Mouse (Mus musculus): Measurements from ENCODE around the gene Prdm1.

Prdm1 gene

DNA sequence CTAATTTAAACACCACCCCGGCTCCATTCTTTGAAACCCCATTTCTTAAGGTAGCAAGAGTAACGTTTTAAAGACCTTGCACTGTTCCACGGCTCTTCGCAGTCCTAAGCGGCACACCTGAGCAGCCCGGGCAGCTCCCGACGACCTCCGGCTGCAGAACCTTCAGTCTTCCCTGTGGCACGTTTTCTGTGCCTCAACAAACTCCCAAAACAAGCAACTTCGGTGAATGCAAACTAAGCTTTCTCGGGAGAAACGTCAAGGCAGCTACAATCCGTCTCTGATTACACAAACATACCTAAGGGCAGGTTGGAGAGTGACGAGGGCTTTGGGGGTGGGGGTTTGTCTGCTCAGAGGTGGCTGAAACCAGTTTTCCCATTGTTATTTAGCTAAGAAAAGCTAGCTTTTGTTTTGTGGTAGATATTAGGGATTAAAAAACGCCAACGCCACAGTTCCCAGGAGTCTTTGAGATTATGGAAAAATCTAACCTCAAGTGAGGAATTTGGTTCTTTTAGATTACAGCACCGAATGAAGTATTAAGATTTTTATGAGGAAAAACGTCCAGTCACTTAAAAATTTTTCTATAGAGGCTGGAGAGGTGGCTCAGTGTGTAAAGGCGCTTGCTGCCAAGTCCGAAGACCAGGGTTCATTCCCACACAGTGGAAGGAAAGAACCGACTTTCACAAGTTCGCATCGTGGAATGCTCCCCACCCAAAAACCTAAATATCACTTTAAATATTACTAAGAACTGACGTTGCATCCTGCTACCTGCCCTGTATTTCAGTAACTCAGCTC, at the start of gene Prdm1:
Prdm1 (minus strand) TSS at position 211 of the 792 bp plus-strand sequence.
- no peak for DNase-seq (ENCODE audit: low read depth, low spot score)

DNA sequence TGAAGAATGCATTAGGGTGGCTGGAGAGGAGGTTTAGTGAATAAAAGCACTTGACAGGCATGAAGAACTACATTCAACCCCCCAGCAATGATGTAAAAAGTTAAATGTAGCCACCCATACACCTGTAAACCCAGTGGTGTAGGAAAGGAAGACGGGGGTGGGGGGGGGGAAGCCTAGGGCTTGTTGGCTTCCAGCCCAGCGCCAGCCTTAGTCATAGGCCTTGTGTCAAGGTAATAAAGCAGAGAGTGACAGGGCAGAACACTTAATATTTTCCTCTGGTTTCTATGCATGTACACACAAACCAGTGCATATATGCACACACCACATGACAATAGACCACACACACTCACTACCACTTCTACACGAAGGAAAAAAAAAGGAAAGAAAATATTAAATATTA, 37.7 kb upstream of the Prdm1 start:
- no peak for DNase-seq (ENCODE audit: low read depth, low spot score)

DNA sequence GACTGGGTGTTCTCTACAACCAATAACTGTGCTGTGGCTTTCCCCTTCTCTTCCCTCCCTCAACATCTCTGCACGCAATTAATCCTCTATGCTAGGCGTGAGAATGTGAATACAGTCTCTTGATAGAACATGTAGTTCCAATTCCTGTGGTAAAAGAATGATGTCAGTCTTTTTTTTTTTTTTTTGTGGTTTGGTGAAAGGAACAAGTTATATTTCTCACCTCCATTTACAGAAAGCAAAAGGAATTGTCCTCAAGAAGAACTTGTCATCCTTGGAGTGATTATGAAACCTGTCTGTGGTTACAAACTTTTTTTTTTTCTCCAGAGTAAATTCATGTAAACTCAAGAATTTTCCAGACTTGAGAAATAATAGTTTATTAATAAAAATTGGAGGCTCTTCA, 36.8 kb upstream of the Prdm1 start:
- no peak for DNase-seq (ENCODE audit: low read depth, low spot score)

DNA sequence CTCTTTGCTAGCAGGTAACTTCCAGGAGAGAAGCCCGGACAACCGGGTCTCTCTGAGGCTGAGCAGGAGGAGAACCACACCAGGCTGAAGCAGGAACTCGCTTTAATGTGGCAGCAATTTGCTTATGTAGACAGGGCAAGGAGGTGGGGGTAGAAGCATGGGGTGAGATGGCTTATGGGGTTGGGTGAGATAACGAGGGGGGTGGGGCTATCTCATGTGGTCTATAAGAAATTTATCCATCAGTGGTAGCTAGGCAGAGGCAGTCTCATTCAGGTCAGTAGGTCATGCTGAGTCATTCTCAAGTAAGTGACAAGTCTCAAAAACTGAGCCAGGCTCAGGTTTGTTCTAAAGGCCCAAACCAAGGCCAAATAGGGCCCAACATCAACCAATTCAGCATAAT, 28.5 kb upstream of the Prdm1 start:
- DNase-seq (ENCODE audit: low read depth, low spot score): no peak

DNA sequence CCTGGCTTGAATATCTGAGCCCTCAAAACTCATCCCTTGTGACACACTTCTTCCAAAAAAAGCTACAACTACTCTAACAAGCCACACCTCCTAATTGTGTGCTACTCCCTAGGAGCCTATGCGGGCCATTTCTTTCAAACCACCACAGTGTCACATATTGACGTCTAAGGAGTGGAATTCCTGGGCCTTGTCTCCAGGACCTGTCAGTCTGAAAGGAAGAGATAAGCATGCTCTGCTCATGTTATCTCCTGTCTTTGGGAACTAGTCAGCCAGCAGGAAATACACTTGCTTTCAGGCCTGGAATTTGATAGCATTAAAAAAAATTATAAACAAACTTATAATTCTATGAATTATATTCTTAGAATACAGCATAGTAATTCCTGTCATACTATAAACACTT, 27.0 kb upstream of the Prdm1 start:
- DNase-seq (ENCODE audit: low read depth, low spot score): no peak

DNA sequence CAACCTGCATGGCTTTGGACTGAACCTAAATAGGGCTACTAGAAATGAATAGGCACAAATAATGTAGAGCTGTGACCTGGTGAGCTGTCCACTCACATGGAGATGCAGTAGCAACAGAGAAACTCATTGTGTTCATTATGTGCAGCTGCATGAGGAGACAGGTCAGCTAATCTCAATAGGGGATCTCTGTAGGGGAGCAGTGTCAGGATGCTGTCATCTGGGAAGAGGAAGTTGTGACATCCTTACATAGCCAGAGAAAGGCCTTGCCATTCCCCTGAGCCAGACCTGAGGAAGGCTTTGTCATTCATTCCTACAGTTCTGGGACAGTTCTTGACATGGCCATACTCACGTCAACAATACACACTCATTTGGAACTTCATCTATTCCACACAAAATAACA, 25.3 kb upstream of the Prdm1 start:
- DNase-seq (ENCODE audit: low read depth, low spot score): peak; percentile 10

DNA sequence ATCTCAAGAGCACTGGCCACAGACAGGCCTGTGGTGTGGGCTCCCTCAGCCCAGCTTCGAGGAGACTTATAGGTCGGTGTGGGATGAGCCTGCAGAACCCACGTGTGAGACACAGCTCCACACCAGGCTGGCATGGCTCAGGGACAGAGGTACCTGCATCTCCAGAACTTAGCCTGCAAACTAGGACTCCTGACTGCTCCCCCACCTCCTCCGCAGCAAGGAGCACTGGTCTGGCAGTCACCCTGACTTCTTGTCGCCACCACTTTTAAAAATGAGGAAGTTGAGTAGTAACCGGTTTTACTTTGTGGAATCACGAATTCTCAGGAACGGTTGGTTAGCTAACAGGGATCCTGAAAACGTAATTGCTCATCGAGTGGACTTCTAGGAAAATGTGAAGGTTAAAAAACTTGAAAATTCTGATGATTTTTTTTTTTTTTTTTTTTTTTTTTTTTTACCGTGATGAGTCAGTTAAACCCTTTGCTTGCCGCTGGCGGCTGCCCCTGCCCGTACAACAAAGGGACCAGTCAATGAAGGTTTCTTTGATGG, 10.8 kb upstream of the Prdm1 start:
- peak; percentile 85 for DNase-seq (ENCODE audit: low read depth, low spot score)

DNA sequence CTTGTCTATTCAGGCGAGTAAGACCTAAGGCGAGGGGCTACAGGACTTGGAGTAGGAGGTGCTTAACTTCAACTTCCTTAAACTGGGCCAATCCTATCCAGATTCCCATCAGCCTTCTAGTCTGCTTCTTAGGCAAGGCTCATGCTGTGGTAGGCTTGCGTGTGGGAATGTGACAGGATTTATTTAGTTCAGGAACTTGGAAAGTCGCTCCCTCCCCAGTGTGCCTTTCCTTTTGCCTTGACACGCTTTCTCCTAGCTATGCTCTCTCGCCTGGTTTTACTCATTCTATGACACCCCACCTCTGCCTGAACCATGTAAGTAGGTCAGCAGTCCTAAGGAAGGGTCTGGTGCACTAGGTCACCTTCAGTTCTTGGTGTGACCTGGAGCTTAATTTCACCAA, 9.8 kb upstream of the Prdm1 start:
- peak; percentile 9 for DNase-seq (ENCODE audit: low read depth, low spot score)

DNA sequence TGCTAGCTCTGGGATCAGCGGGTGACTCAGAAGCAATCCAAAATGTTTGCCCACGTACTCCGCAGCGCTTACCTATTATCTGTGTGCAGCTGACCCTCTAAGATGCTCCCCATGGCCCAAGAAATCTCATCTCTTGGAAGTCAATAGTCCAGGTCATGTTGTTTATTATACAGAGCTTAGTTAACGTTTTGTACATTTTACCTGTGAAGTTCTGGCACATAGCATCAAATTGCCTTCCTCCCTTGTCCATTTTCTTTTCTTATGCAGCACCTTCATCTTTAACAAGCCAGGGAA, 1.7 kb upstream of the Prdm1 start:
- DNase-seq (ENCODE audit: low read depth, low spot score): no peak

DNA sequence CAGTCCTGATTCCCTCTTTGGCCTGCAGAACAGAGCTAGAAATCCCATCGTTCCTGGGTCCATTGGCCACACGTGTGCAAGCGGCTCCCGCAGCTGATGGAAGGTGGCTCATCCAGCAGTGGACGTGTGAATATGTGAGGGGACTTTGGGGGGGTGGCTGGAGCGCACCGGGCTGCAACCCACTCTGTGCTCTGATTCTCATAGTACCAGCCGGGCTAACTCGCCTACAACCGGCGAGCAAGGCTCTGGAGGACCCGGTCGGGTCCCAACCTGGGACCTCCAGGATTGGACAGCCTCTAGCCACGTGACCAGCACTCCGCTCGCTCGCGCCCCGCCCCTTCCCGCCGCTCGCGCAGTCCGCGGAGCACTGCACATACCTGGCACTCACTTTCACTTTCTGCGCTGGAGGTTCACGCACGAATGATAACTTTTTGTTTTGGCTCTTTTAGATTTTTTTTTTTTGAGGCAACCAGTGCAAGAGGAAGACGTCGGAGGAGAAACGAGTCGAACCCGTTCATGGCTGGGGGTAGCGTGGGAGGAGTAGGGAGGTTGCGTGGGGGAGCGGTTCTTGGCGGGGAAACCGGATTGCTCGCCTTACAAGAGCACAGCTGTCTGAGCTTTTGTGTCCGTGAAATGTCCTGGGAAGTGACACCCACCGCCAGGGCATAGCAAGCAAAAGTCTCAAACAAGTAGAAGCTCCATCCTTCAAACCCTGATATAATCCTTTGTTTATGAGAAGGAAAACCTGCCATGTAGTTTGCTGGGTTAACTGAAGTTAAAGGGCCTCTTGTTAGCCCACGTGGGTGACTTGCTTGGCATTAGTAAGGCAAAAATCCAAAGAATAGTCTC, 1.1 kb upstream of the Prdm1 start:
- DNase-seq (ENCODE audit: low read depth, low spot score): peak; percentile 94

DNA sequence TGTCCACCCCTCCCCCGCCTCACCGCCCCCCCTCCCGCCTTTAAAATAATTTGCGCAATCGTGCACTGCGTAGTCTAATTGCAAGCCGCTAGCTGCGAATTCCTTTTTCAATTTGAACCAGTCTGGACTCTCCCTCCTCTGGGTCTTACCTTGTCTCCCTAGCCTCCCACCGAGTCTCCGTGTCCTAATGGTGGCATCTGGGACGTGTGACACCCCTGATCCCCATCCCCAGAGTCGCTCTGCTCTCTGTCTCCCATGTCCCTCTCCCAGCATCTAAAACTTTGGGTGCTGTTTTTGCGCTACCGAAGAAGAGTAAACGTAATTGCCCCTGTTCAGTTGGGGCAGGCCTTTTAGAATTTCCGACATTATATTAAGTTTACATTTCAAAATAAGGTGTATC, 650 bp downstream of the Prdm1 start:
- DNase-seq (ENCODE audit: low read depth, low spot score): no peak

DNA sequence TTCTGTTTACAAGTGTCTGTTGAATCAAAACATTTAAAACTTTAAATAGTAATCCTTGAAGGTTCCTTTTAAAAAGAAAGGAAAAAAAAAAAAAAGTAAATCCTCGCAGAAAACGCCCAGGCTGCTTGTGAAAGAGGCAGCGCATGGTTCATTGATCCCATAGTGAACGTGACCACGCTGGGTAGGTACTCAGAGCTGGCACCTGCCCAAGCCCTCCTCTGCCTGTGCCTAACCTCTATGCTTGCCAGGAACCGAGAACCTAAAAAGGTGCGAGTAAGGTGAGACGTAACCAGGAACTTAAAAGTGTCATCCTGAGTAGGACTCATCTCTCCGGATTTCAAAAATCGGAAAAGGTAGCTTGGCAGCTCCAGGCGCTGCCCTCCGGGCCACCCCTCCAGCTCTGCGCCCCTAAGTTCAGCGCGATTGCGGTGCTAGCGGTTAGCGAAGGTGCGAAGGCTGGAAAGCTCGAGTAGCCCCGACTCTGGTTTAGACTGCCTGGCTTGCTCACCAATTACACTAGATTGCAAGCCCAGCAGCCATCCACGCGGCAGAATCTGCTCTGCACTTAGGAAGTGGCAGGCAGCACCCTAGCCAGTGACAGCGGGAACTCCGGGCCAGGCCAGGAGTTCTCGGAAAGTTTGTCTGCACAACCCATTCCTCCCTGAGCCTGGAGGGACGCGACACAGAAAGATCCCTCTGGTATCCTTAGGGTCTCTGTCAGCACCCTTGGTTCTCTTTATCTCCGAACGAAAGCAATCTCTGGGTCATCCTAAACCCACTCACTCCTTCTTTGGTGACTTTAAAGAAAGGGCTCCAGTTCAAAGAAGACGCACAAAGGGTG, 1.3 kb downstream of the Prdm1 start:
- DNase-seq (ENCODE audit: low read depth, low spot score): peak; percentile 48

DNA sequence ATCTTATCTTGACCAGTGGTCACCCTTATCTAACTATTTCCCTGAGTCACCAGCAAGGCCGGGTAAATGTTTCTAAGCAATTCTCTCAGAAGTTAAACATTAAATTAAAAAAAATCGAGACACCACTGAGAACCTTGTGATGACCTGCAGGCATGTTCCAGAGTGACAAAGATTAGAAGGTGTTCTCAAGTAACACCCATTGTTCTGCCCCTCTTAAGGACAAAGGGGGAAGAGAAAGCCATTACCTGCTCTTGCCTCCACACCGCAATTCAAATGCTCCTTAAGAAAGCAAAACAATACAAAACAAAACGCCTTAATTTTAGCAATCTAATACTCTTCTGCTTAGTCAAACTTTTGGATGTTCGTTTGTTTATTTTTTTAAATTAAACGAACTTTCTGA, 8.1 kb downstream of the Prdm1 start:
- no peak for DNase-seq (ENCODE audit: low read depth, low spot score)

DNA sequence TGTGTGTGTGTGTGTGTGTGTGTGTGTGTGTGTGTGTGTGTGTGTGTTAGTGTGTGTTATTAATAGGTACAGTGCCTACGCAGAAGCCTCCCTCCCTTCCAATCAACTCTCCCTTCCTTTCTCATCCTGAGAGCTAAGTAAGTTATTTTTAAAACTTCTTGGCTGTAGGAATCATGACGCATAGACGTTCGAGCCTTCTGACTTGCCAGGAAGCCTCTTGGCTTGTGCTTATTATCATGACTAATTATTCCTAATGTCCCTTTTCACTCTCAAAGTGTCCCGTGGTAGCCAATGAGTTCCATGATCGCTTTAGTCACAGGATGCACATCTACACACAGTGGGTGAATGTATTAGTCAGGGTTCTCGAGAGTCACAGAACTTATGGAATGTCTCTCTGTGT, 9.7 kb downstream of the Prdm1 start:
- DNase-seq (ENCODE audit: low read depth, low spot score): no peak

DNA sequence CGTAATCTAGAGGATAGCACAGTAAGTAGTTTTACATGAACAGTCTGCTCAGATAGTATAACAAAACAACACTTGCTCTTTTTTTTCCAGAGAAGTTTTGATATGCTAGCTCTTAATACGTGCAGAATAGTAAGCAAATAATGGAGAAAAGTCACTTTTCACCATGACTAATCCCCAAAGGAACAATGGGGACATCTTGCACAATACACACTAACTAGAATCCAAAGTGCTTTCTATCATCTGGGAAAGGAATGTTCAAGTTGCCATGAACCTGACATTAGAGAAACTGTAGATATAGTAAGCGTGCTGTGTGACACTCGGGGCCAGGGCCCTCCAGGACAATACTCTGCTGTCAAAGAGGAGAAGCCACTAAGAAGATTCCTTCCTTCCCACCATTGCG, 15.2 kb downstream of the Prdm1 start:
- DNase-seq (ENCODE audit: low read depth, low spot score): no peak

DNA sequence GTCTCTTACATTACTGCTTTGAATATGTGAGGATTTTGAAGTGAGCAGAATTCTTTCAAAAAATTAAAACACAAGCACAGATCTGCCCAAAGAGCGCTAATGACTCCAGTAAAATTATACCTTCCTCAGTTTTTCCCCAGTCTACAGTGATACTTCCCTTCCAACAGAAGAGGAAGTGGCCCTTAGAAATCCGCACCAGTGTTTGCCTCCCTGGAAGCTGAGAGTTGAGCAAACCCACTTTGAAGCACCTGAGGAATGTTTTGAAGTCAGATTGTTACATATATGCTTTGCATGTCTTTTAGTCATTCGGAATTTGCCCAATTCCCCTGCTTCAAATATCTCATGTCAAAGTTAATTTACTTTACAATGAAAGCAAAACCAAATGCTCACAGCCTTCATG, 17.3 kb downstream of the Prdm1 start:
- DNase-seq (ENCODE audit: low read depth, low spot score): no peak

DNA sequence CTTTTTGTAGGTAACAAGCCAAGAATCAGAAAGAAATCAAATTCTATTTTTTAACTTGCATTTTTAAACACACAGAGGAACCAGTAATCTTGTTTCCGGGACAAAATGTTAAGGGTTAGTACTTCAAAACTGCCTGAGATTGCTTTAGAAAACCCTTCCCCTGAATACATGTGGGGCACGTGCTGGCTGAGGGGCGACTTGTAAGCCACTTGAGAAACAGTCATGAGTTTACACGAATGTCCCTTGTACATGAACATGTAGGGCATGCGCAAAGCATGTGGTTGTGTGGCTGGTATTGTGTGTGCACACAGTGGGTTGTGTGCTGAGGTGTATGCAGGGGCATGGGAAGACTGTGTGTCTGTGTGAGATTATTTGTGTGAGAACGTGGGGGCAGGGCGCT, 19.7 kb downstream of the Prdm1 start:
- no peak for DNase-seq (ENCODE audit: low read depth, low spot score)

DNA sequence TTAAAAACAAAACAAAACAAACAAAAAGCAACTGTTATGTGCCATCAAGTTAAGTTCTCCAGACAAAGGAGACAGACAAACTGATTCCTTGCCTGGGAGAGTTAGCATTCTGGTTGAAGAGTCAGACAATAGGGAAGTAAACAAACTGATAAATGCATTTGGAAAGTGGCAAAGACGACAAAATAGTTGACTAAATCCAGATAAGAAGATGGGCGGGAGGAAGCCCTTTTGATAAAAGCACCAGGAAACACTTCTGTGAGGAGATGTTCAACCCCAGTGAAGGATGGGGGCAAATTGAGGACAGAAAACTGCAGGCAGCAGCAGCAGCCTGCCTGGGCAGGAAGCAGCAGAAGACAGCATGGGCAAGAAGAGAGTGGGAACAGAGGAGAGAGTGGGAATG, 20.3 kb downstream of the Prdm1 start:
- DNase-seq (ENCODE audit: low read depth, low spot score): no peak

DNA sequence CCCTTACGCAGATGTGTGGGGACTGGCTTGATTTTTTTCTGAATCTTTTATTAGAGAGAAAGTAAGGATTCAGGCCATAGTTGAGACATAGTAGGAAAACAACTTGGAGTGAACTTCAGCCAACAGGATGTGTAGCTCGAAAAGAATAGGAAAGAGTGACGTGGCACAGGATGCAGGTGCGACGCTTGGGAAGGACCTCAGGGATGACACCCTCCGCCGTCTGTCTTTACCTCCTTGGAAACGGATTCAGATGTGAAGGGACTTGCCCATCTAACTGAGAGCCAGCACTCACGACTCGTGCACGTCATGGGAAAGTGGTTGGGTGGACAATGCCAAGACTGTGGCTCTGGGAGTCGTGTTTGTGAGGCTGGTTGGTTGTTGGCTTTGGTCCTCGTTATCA, 25.4 kb downstream of the Prdm1 start:
- no peak for DNase-seq (ENCODE audit: low read depth, low spot score)

DNA sequence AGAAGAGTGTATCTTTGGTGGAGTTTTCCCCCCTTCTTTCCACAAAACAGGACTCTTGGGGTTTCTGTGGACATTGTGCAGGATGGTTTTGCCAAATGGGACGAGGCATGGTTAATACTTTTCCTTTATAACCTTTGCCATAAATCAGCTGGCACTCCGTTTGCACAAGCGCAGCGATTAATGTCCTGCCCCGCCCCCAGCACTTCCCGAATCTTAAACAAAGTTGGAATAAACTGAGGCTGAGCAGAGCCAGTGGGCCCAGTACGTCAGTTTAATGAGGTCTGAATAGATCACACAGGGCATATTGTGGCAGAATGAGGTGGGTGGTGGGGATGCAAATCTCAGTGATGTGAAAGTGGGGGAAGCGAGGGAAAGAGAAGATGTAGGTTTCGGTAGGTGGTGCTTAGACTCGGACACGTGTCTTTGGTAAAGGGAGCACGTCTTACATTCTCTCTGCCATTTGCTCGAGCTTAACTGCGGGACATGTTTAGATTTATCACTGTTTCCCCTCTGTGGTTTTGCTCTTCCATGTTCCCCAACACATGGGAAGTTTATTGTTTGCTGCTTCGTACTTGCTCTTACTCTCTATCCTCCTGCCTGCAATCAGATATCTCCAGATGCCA, 28.3 kb downstream of the Prdm1 start:
- no peak for DNase-seq (ENCODE audit: low read depth, low spot score)

DNA sequence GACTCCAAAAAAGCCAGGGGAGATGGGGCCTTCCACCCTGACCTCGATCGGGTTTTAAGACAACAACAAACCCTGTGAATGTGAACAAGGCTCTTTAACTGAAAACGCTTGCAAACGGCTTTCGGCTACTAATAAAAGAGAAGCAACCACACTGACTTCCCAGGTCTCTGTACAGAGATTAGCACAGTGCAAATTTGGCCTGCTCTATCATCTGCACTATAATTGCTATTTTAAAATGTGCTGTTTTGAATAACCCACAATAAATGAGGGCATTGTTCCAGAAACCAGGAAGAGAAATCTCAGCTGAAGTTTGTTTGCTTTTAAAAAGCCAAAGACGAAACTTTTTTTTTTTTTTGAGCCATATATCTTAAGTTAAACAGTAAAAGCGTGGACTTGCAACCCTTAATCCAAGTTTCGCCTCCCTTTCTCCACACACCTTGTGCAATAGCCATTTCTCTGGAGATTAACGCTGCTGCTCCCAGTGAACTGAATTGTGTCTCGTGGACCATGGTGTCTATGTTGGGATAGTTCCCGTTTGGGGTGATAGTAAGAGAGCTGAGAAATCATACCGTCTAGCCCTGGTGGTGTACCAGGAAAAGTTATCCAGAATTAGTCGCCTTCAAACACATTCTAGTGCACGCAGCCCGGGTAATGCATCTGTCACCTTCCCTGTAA, 34.3 kb downstream of the Prdm1 start:
- no peak for DNase-seq (ENCODE audit: low read depth, low spot score)

Measured in A20 (cell line).